Mouse (Mus musculus) heart, postnatal 10 days (tissue): ENCODE measurements around the gene Emp2. TPM values are rescaled to one million over a fixed set of nuclear protein-coding genes. Genes with fewer than 3 reads are reported as not detected.

Experiments
- DNase-seq, 2 experiments: peaks; one replicate each; pipeline ENCODE4 v3.0.0; 2021
- intact Hi-C: fragments of 180-260 bp; cut with DNase I; formaldehyde crosslinking; loops from one replicate; pipeline ENCODE4 v1.15.1; 2025
- total RNA-seq, 2 experiments: library from RNA; stranded (reverse); gene quantifications; 2 replicates each; pipeline ENCODE4 v1.2.3; 2021

Emp2 gene
- 10 to 100 TPM; 42.5 to 46.4 TPM for total RNA-seq

GRCm38 (mm10) chr16:10313646-10314088 lies at the start of gene Emp2:
Gene Emp2 (minus strand): TSS chr16:10313968.
- DNase-seq: peak; percentile 76 to 79
- intact Hi-C loops: loop anchor here (2.0 to 5.0 kb wide), 2 partner anchors 23 to 39 kb away; no protein-coding TSS in a partner anchor

DNA sequence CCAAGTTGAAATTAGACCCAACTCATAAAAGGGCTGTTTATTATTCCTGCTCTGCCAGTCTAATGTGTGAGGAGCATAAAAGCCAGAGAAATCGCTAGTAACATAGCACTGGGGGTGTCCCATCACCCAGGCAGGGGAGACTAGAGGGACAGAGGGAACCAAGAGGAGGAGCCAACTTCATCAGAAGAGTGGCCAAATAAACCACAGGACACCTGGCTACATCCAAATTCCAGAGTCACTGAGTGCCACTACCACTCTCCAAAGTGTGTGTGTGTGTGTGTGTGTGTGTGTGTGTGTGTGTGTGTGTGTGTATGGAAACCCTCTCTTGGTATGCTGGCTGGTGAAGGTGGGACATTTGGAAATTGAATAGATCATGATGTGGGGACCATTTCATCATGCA lies 49.3 kb upstream of the Emp2 start:
- intact Hi-C loops: no loop called here

GRCm38 (mm10) chr16:10359241-10359640 lies 45.5 kb upstream of the Emp2 start:
- intact Hi-C loops: no loop called here
- no peak for DNase-seq

More for the DNA sequence above, 49.3 kb upstream of the Emp2 start:
- no peak for DNase-seq

DNA sequence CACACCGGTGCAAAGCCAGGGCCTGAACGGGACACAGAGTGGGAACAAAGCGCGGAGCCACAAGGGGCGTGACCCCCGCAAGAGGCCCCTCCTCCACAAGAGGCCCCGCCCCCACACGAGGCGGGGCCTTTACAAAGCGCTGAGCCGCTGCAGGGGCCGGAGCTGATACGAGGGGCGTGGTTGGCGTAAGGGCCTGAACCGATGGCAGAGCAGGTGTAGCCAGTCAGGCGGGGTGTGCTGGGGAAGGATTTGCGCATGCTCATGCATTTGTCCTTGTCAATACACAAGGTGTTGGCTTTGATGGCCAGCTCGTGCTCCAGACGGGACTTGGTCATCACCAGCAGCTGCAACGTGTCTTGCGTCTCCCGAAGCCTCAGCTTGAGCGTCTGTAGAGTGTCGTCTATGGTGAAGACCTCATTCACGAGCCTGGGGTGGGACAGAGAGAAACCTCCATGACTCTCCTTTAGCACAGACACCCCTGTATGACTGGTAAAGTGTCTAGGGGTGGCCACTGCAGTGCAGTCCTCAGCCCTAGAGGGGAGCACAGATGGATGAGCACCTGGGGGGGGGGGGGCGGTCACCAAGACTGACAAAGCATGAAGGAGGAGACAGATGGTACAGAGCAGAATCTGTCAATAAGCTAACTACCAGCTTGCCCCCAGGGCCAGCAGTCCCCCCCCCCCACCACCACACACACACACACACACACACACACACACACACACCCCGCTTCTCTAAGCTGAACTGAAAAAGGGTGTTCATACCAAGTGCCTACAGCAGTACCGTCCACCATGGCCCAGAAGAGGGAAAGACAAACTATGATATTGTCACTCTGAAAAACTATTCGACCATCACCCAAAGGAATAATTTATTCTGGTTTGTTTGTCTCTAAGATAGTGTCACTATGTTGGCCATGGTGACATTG lies 44.5 kb upstream of the Emp2 start:
- intact Hi-C loops: no loop called here
- DNase-seq: no peak

DNA sequence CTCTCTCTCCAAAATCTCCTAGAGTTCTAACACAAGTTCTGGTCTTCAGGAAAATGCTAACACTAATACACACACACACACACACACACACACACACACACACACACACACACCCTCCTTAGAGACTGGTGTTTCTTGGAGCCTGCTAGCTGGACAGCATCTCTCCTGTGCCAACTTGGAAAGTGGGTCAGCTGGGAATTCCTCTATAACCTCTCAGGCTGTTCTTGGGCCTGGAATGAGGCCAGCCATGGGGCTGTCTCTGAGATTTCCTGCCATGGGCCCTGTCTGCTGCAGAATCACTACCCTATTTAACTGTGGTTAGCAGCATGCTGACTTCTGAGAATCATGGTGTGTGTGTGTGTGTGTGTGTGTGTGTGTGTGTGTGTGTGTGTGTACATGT lies 41.2 kb upstream of the Emp2 start:
- peak; percentile 73 to 77 for DNase-seq
- intact Hi-C loops: no loop called here

DNA sequence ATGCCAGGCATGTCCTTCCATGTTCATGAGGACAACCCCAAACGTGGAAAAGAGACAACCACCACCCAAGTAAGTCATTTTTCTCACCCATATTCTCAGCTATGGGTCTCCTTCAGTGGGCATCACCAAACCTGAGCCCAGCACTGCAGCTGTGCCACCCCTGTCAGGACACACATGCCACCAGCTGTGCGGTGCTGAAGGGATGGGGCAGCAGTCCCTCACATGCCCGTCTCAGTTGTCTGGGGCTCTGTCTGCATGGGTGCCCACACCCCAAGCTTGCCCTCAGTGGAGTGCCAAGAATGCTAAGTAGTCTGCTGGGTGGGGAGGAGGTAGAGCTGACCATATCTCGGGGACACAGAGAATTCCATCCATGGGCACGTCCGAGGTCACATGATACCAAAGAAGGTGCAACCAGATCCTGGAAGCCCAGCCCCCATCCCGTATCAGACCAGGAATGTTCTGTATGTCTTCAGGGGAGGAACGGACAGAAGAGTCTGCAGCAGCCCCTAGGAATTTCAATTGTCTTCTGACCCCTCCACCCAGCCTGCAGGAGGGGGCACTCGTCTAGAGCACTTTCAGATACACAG lies 37.4 kb upstream of the Emp2 start:
- intact Hi-C loops: loop anchor here (5.0 kb wide), 1 partner anchor 39 kb away; the partner anchor contains the start of gene Emp2

DNA sequence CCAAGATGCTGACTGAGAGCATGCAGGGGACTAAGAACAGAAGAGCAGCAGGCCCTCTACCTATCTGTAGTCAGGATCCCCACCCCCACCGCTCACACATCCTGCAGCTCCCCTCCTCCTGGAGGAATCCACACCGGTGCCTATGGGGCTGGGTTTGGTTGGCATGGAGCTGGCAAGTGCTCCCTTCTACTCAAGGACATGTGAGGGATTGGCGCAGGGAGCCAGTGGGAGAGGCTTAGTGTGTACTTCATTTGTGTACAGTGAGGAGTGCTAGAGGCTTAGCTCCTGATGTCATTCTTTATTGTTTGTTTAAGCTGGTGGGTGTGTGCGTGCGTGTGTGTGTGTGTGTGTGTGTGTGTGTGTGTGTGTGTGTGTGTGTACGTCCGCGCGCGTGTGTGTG lies 36.1 kb upstream of the Emp2 start:
- intact Hi-C loops: loop anchor here (5.0 kb wide), 1 partner anchor 38 kb away; the partner anchor contains the start of gene Emp2
- peak; percentile 54 to 56 for DNase-seq

More for the DNA sequence above, 37.4 kb upstream of the Emp2 start:
- peak; percentile 64 to 65 for DNase-seq

DNA sequence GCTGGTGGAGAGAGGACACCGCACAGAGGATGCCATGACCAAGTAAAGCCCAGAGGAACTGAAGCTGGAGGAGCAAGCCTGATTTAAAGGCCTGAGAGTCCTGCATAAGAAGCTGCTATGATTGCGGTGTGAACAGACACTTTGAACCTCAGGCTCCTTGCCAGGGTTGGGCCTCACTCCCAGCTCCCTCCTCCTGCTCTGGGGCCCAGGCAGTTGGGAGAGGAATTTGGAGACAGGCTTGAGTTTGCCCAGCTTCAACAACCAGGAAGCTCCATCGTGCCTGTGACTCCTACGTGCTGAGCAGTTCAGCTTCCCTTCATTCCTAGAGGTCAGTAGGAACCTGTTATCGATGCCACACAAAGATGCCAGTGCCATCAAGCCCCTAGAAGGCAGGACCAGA lies 35.7 kb upstream of the Emp2 start:
- peak; percentile 76 to 80 for DNase-seq
- intact Hi-C loops: no loop called here

GRCm38 (mm10) chr16:10347551-10347950 lies 33.8 kb upstream of the Emp2 start:
- DNase-seq: peak; percentile 76 to 77
- intact Hi-C loops: no loop called here

DNA sequence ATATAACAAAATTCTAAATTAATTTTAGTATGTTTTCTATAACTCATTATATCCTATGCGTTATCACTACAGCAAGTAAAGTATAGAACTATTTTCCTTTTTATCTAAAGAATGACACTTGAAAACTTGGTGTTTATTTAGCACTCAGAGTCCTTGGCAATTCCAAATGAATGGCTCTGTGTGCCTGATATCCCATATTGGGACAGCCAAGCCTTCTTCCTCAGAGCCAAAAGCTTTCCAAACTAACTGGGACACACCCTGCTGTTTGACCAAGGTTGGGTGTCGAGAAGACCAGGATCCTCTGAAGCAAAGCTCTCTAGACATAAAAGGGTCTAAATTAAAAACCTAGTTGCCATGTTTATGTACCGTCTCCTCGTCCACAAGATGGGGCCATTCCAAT lies 27.3 kb upstream of the Emp2 start:
- intact Hi-C loops: no loop called here
- no peak for DNase-seq

- no peak for DNase-seq
- intact Hi-C loops: no loop called here
These were observed 26.2 kb upstream of the Emp2 start for GRCm38 (mm10) chr16:10339930-10340329.

DNA sequence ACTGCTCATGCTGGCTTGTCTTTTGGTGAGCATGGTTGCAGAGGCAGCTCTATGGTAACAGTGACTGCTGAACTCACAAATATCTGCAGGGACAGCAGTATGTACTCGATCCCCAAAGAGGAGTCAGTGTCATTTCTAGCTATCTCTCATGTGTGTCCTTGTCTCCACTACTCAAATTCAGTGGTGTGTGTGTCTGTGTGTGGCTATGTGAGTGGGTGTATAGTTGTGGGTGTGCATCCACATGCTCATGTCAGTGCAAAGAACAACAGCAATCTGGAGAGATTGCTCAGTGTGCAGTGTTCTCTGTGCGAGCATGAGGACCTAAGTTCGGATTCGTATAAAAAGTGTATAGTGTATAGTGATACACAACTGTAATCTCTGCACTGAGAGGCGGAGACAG lies 24.8 kb upstream of the Emp2 start:
- DNase-seq: no peak
- intact Hi-C loops: no loop called here

- peak; percentile 57 to 71 for DNase-seq
- intact Hi-C loops: loop anchor here (2.0 kb wide), 1 partner anchor 23 kb away; no protein-coding TSS in a partner anchor
These were observed 23.8 kb upstream of the Emp2 start for GRCm38 (mm10) chr16:10337422-10338197.

- intact Hi-C loops: loop anchor here (2.0 kb wide), 1 partner anchor 22 kb away; no protein-coding TSS in a partner anchor
- DNase-seq: peak in 1 of 2 experiments; percentile 58
These were observed 23.0 kb upstream of the Emp2 start for GRCm38 (mm10) chr16:10336454-10337421.

DNA sequence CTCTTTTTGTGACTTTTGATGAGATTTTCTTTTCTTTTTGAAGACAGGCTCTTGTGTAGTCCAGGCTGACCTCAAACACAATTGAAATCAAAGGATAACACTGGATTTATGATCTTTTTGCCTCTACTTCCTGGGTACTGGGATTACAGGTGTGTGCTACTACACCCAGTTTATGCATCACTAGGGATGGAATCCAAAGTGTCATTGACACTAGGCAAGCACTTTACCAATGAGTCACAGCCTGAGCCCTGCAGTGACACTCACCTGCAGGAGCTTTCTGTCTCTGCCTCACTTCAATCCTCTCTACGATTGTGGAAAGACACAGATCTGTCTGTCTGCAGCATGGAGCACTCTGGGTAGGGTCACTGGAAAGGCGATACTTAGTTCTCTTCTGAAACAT lies 22.2 kb upstream of the Emp2 start:
- intact Hi-C loops: loop anchor here (2.0 kb wide), 1 partner anchor 21 kb away; no protein-coding TSS in a partner anchor
- DNase-seq: no peak

DNA sequence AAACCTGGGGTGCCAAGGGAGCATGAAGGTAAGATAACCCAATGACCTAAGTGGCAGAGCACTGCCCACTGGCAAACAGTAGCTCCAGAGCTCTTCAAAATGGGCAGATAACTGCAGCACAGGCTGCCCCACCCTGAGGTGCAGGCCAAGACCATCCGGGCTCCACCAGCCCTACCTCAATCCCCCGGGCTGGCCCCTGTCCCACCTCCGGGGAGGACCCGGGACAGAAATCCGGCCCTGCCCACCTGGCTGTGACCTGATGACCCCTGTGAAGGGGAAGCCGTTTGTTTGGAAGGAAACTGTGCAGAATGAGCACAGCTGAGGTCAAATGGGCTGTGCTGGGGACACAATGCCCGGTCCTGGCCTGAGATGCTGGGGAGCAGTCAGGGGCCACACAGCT lies 19.0 kb upstream of the Emp2 start:
- DNase-seq: no peak
- intact Hi-C loops: no loop called here

DNA sequence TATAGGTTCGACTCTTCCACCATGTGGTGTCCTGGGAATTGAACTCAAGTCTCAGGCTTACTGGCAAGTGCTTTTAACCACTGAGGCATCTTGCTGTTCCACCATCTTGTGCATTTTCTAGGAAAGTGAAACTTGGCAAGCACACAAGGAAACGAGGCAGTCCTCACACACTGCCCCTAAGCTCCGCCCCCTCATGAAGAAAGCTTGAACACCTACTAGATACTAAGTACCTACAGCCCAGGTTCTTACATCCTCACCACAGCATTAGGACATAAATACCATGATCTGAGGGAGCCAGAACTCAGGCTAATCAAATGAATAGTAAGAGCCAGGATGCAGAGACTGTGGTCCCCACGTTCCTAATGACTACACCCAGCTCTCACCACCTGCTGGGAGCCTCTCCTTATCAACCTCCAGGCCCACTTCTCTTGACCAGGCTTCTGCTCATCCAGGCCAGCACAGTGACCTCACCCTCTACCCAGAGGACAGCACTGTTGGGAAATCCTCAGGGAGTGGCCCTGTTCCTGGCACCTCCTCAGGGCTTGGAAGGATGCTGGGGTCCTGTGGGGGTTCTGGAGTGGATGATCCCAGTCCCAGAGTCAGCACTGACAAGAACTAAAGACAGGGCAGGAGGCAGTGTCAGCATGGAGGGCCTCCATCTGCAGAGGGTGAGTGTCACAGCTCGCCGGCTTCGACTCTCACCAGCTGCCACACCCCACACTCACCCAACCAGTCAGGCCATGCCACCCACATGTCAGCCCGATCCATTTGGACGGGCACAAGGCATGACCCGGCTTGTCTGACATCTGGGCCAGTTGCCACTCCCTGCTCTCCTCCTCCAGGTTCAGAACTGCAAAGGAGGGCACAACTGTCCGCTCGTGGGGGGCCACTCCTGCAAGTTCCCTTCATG lies 17.1 kb upstream of the Emp2 start:
- intact Hi-C loops: no loop called here
- no peak for DNase-seq

DNA sequence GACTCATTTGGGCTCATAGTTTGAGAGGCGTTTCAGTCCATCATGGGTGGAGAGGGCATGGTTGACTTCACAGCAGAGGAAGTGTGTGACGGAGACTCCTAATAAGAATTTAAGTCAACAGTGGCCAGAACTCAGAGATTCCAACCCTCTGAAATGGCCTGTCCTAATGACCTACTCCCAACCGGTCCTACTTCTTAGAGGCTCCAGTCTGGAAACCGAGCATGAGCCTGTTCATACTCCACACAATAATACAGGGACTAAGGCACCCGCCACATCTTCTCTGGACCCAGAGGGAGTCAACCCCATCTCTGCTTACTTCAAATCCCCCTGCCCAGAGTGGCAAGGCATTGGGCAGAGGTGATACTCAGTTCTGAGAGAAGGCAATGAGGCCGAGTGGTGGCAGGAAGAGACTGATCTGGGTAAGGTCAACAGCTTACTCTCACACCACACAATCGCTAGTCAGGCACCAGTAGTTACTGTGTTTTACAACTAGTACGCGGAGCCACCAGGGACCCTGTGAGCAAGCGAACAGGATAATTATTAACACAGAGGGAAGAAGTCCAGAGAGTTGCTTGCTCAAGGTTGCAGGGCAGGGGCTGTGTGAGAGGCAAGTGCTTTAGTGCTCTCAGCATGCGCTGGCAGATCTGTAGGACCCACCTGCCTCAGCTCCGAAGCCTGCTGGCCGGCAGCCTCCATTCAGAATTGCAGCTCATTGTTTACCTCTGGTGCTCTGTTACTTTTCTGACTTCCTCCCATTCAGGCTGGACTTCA lies 14.0 kb upstream of the Emp2 start:
- intact Hi-C loops: no loop called here
- no peak for DNase-seq
